Mouse (Mus musculus) midbrain, postnatal 0 days (tissue): ENCODE measurements at regions not wholly inside any gene's neighbourhood (a gene's known extent, or its start where the extent isn't known, plus 50 kb on each side); places are given as distances from the start of the nearest gene placed in this dataset.
A peak's percentile ranks its signal among the peaks of the same experiment; 100 is the strongest.

ENCODE experiments used
- ATAC-seq: fragments of 200-750 bp; cut with Nextera tagmentation; 2 replicates; pipeline ENCODE4 v1.8.0; 2017; ENCODE audit warnings: moderate number of reproducible peaks, mild to moderate bottlenecking, moderate TSS enrichment, moderate library complexity; ENCODE audit not compliant: low FRiP score
- DNase-seq: peaks from one replicate; pipeline ENCODE4 v3.0.0-alpha.2; 2015; ENCODE audit warnings: low spot score
- H3K27ac ChIP-seq: fragments of 300-500 bp; sonication (generic); 2 replicates; pipeline ENCODE4 v1.5.1; 2014; ENCODE audit warnings: low read depth, mild to moderate bottlenecking, low read length, mixed read lengths
- H3K27me3 ChIP-seq: fragments of 300-500 bp; sonication (generic); 2 replicates; pipeline ENCODE4 v1.6.1; 2014; ENCODE audit warnings: low read length, control low read depth, mixed read lengths; ENCODE audit not compliant: insufficient read depth
- H3K36me3 ChIP-seq: fragments of 300-500 bp; sonication (generic); 2 replicates; pipeline ENCODE4 v1.6.1; 2014; ENCODE audit warnings: low read length, control low read depth, mixed read lengths; ENCODE audit not compliant: insufficient read depth
- H3K4me1 ChIP-seq: fragments of 300-500 bp; sonication (generic); 2 replicates; pipeline ENCODE4 v1.6.1; 2014; ENCODE audit warnings: mild to moderate bottlenecking, control low read depth, antibody characterized with exemption, low read length, mixed read lengths; ENCODE audit not compliant: insufficient read depth
- H3K4me2 ChIP-seq: fragments of 300-500 bp; sonication (generic); 2 replicates; pipeline ENCODE4 v1.6.1; 2014; ENCODE audit warnings: low read depth, mild to moderate bottlenecking, low read length, mixed read lengths; ENCODE audit not compliant: poor library complexity, severe bottlenecking
- H3K4me3 ChIP-seq: fragments of 300-500 bp; sonication (generic); 2 replicates; pipeline ENCODE4 v1.5.1; 2014; ENCODE audit warnings: low read depth, mild to moderate bottlenecking, low read length, moderate library complexity
- H3K9ac ChIP-seq: fragments of 300-500 bp; sonication (generic); replicated peaks from 2 replicates; pipeline ENCODE4 v1.6.1; 2014; ENCODE audit warnings: mild to moderate bottlenecking, low read length, moderate library complexity, mixed read lengths; ENCODE audit not compliant: poor library complexity, severe bottlenecking
- H3K9me3 ChIP-seq: fragments of 300-500 bp; sonication (generic); 2 replicates; pipeline ENCODE4 v1.6.1; 2016; ENCODE audit warnings: low read length, control low read depth
- CTCF ChIP-seq: IDR thresholded peaks from 2 replicates; pipeline ENCODE4 v1.5.1; 2016; ENCODE audit warnings: antibody characterized with exemption, mild to moderate bottlenecking
- WGBS: fragments of 180-500 bp; shearing (Covaris S2); extraction: QIAGEN DNeasy Blood & Tissue Kit; methylation state at CpG from one replicate; pipeline ENCODE4 v1.1.7; 2014; 5-methylcytosine and 5-hydroxymethylcytosine counted together

GRCm38 (mm10) chr6:84317026-84317425, 276.7 kb downstream of the Cyp26b1 start:
- 65% methylated on average over 1 of the region's 1 CpGs for WGBS
- H3K4me2 ChIP-seq, result no peak overlapping the region
- H3K9ac ChIP-seq, result no peak overlapping the region
- no peak for DNase-seq
- no peaks in the 10 kb centered on the region for H3K27me3 ChIP-seq
- H3K27ac ChIP-seq, result no peak overlapping the region
- TF ChIP-seq CTCF, result peak; percentile 52
- no peaks in the 10 kb centered on the region for H3K4me1 ChIP-seq
- H3K9me3 ChIP-seq, result no peaks in the 10 kb centered on the region
- H3K4me3 ChIP-seq, result no peak overlapping the region
- H3K36me3 ChIP-seq, result no peaks in the 10 kb centered on the region
- no peak for ATAC-seq

GRCm38 (mm10) chr6:84315175-84315912, 278.4 kb downstream of the Cyp26b1 start:
- no peaks in the 10 kb centered on the region for H3K36me3 ChIP-seq
- DNase-seq, result no peak
- H3K9me3 ChIP-seq, result no peaks in the 10 kb centered on the region
- no peak for ATAC-seq
- no peak overlapping the region for H3K4me2 ChIP-seq
- H3K4me3 ChIP-seq, result no peak overlapping the region
- TF ChIP-seq CTCF, result no peak
- WGBS, result 84% methylated on average over 8 of the region's 8 CpGs
- H3K4me1 ChIP-seq, result no peaks in the 10 kb centered on the region
- H3K27ac ChIP-seq, result no peak overlapping the region
- H3K27me3 ChIP-seq, result no peaks in the 10 kb centered on the region
- no peak overlapping the region for H3K9ac ChIP-seq

GRCm38 (mm10) chr6:84313797-84314196, 279.9 kb downstream of the Cyp26b1 start:
- peak; percentile 5 for DNase-seq
- 9% methylated on average over 4 of the region's 4 CpGs for WGBS
- no peak for TF ChIP-seq CTCF

GRCm38 (mm10) chr6:84310635-84311241, 283.0 kb downstream of the Cyp26b1 start:
- no peaks in the 10 kb centered on the region for H3K36me3 ChIP-seq
- no peak for DNase-seq
- no peak overlapping the region for H3K4me3 ChIP-seq
- no peak overlapping the region for H3K9ac ChIP-seq
- H3K4me2 ChIP-seq, result no peak overlapping the region
- no peaks in the 10 kb centered on the region for H3K4me1 ChIP-seq
- TF ChIP-seq CTCF, result no peak
- no peaks in the 10 kb centered on the region for H3K27me3 ChIP-seq
- H3K9me3 ChIP-seq, result no peaks in the 10 kb centered on the region
- no peak for ATAC-seq
- no peak overlapping the region for H3K27ac ChIP-seq
- 70% methylated on average over 9 of the region's 9 CpGs for WGBS

More at GRCm38 (mm10) chr6:84313797-84314196, 279.9 kb downstream of the Cyp26b1 start:
- no peak for ATAC-seq
- Histone ChIP-seq H3K4me2 (no peak overlapping the region), H3K27ac (no peak overlapping the region), H3K27me3 (no peaks in the 10 kb centered on the region), H3K9ac (no peak overlapping the region), H3K36me3 (no peaks in the 10 kb centered on the region), H3K4me1 (no peaks in the 10 kb centered on the region), H3K4me3 (no peak overlapping the region), H3K9me3 (no peaks in the 10 kb centered on the region)

GRCm38 (mm10) chr6:84307556-84307955, 286.2 kb downstream of the Cyp26b1 start:
- Histone ChIP-seq H3K4me3 (no peak overlapping the region), H3K27me3 (no peaks in the 10 kb centered on the region), H3K36me3 (no peaks in the 10 kb centered on the region), H3K4me2 (no peak overlapping the region), H3K27ac (no peak overlapping the region), H3K9ac (no peak overlapping the region), H3K4me1 (no peaks in the 10 kb centered on the region), H3K9me3 (no peaks in the 10 kb centered on the region)
- no peak for TF ChIP-seq CTCF
- ATAC-seq, result no peak
- DNase-seq, result no peak
- WGBS, result 85% methylated on average over 3 of the region's 3 CpGs

GRCm38 (mm10) chr6:84306585-84306984, 287.1 kb downstream of the Cyp26b1 start:
- TF ChIP-seq CTCF, result no peak
- Histone ChIP-seq H3K27ac (no peak overlapping the region), H3K27me3 (no peaks in the 10 kb centered on the region), H3K9ac (no peak overlapping the region), H3K4me1 (no peaks in the 10 kb centered on the region), H3K36me3 (no peaks in the 10 kb centered on the region), H3K9me3 (no peaks in the 10 kb centered on the region), H3K4me3 (no peak overlapping the region), H3K4me2 (no peak overlapping the region)
- 90% methylated on average over 13 of the region's 13 CpGs for WGBS
- ATAC-seq (no peak), DNase-seq (no peak)
